7 mouse cellular contexts compared by ENCODE assay signal in genomic region chrX:144688207-144689118, GRCm38 (mm10). TPM values are rescaled to one million over a fixed set of nuclear protein-coding genes. Genes with fewer than 3 reads are reported as not detected.
DNase-seq lines count a peak whose midpoint lies in the region; ATAC-seq lines count a peak whose summit lies in the region.

TSS of gene Rtl4 (plus strand) at chrX:144688907.

- H3K9me3 ChIP-seq in kidney, embryonic 14.5 days (ENCODE audit: control insufficient read depth, low read length) = no peaks in the 10 kb centered on the region
- no peaks in the 10 kb centered on the region for H3K9me3 ChIP-seq in embryonic facial prominence, embryonic 11.5 days (replicated peaks; ENCODE audit: control insufficient read depth, low read length)

- peak within 1 kb of the TSS; percentile 53 for H3K4me2 ChIP-seq in kidney, embryonic 14.5 days (replicated peaks; ENCODE audit: low read depth, low read length)
- peak within 1 kb of the TSS; percentile 69 for H3K4me2 ChIP-seq in embryonic facial prominence, embryonic 11.5 days (ENCODE audit: low read depth, low read length)

- no peak for DNase-seq in kidney, adult 11 months
- no peak for DNase-seq in embryonic facial prominence, embryonic 11.5 days (ENCODE audit: low spot score)
- peak; percentile 4 to 8 for DNase-seq in frontal cortex, postnatal 36 days (ENCODE audit: low spot score in 2 of 2)
- peak; percentile 20 for DNase-seq in liver
- peak; percentile 42 for DNase-seq in retina, embryonic 14.5 days (ENCODE audit: low spot score)
- no peak for DNase-seq in urinary bladder, postnatal 25 days (ENCODE audit: low spot score)

- peak; percentile 90; the same call in 1 of the 2 replicates for ATAC-seq in kidney, embryonic 14.5 days (ENCODE audit: low FRiP score, low TSS enrichment)
- 0 out of 2 replicates have a peak, but pooled peaks have one; percentile 48 for ATAC-seq in embryonic facial prominence, embryonic 11.5 days (replicated peaks; ENCODE audit: insufficient number of reproducible peaks, low FRiP score, low TSS enrichment, low read depth)

- 26% methylated on average over 17 of the region's 31 CpGs for WGBS in kidney, embryonic 14.5 days
- WGBS in embryonic facial prominence, embryonic 11.5 days = 11% methylated on average over 24 of the region's 31 CpGs

- peaks cover 18% of the 10 kb centered on the region for H3K27me3 ChIP-seq in kidney, embryonic 14.5 days (ENCODE audit: control insufficient read depth, insufficient read depth, low read length)
- H3K27me3 ChIP-seq in embryonic facial prominence, embryonic 11.5 days (ENCODE audit: control insufficient read depth, insufficient read depth, low read length) = peaks cover 10% of the 10 kb centered on the region; the same call in 1 of the 2 replicates

- no peaks in the 10 kb centered on the region for H3K4me1 ChIP-seq in kidney, embryonic 14.5 days (ENCODE audit: control insufficient read depth, insufficient read depth, low read length)
- H3K4me1 ChIP-seq in embryonic facial prominence, embryonic 11.5 days (ENCODE audit: control insufficient read depth, insufficient read depth, low read length) = no peaks in the 10 kb centered on the region

- peak within 1 kb of the TSS; percentile 34; the same call in 1 of the 2 replicates for H3K9ac ChIP-seq in kidney, embryonic 14.5 days (ENCODE audit: low read depth, low read length)
- peak within 1 kb of the TSS; percentile 41; the same call in 1 of the 2 replicates for H3K9ac ChIP-seq in embryonic facial prominence, embryonic 11.5 days (replicated peaks; ENCODE audit: low read length)

- no peaks in the 10 kb centered on the region for H3K36me3 ChIP-seq in kidney, embryonic 14.5 days (ENCODE audit: control insufficient read depth, insufficient read depth, low read length)
- H3K36me3 ChIP-seq in embryonic facial prominence, embryonic 11.5 days (replicated peaks; ENCODE audit: control insufficient read depth, insufficient read depth, low read depth, low read length) = no peaks in the 10 kb centered on the region

- peak within 1 kb of the TSS; percentile 40 for H3K4me3 ChIP-seq in kidney, embryonic 14.5 days (ENCODE audit: low read length)
- peak within 1 kb of the TSS; percentile 36 for H3K4me3 ChIP-seq in embryonic facial prominence, embryonic 11.5 days (ENCODE audit: low read depth, low read length)

- H3K27ac ChIP-seq in kidney, embryonic 14.5 days (ENCODE audit: low read depth, low read length) = no peak within 1 kb of the TSS
- no peak within 1 kb of the TSS for H3K27ac ChIP-seq in embryonic facial prominence, embryonic 11.5 days (replicated peaks; ENCODE audit: low read depth, low read length)

RNA-seq across cellular contexts. Expression of gene Rtl4, which starts in this region (rescaled TPM):
- 0.29 and 0.30 TPM in 2 replicates for polyA plus RNA-seq in kidney, embryonic 14.5 days (2014; fragmentation: Nextera tagmentation; extraction: Ambion mirVana)
- 0.39 and 0.54 TPM in 2 replicates for polyA plus RNA-seq in embryonic facial prominence, embryonic 11.5 days (2014; fragmentation: Nextera tagmentation; extraction: Ambion mirVana)

Comparison
In these comparisons a context has a peak if more than half of its experiments do, and no peak if none do; other contexts are left out.
1. Peak in ATAC-seq, H3K4me3 ChIP-seq, H3K9ac ChIP-seq and H3K4me2 ChIP-seq in kidney, embryonic 14.5 days; RNA of the gene not detected or under 1 TPM.
2. Peak in ATAC-seq, H3K4me3 ChIP-seq, H3K9ac ChIP-seq and H3K4me2 ChIP-seq in embryonic facial prominence, embryonic 11.5 days; RNA of the gene not detected or under 1 TPM.
3. DNase-seq: peak in frontal cortex, postnatal 36 days (2 of 2), liver (single experiment) and retina, embryonic 14.5 days (single experiment); none in kidney, adult 11 months (single experiment), embryonic facial prominence, embryonic 11.5 days (single experiment) and urinary bladder, postnatal 25 days (single experiment).